ENCODE assay signal across 26 mouse cellular contexts in genomic region chr6:22825086-22825768, GRCm38 (mm10). TPM values are rescaled to one million over a fixed set of nuclear protein-coding genes. Genes with fewer than 3 reads are reported as not detected.
DNase-seq lines count a peak whose midpoint lies in the region; ATAC-seq and TF ChIP-seq lines count a peak whose summit lies in the region.
"Had no signal": no experiment of that assay in that cellular context is flagged by ENCODE, and none has a peak within 500 bp of the region (broad histone marks: within the 10 kb centered on the region; RNA-seq: fewer than 3 reads in every experiment).

No protein-coding gene starts in this region.

- H3K4me3 ChIP-seq in forebrain, embryonic 12.5 days (replicated peaks), result no peak overlapping the region
- H3K4me3 ChIP-seq in forebrain, embryonic 10.5 days, result no peak overlapping the region
- no peak overlapping the region for H3K4me3 ChIP-seq in forebrain, embryonic 15.5 days
- H3K4me3 ChIP-seq: heart, embryonic 12.5 days; heart, embryonic 15.5 days; hindbrain, embryonic 10.5 days; hindbrain, embryonic 13.5 days; intestine, embryonic 15.5 days had no signal

- no peaks in the 10 kb centered on the region for H3K4me1 ChIP-seq in forebrain, embryonic 12.5 days
- H3K4me1 ChIP-seq in forebrain, embryonic 10.5 days, result no peaks in the 10 kb centered on the region
- H3K4me1 ChIP-seq in forebrain, embryonic 15.5 days, result peaks cover 4% of the 10 kb centered on the region; the same call in 1 of the 2 replicates
- H3K4me1 ChIP-seq: heart, embryonic 12.5 days; heart, embryonic 15.5 days; hindbrain, embryonic 10.5 days; hindbrain, embryonic 13.5 days; intestine, embryonic 15.5 days had no signal

- TF ChIP-seq POLR2A in brain, embryonic 14.5 days (IDR thresholded peaks at IDR 0.05; ENCODE audit: borderline replicate concordance, extremely low read depth, insufficient read depth, insufficient read length, poor library complexity, severe bottlenecking), result no peak

- H3K36me3 ChIP-seq in forebrain, embryonic 12.5 days (replicated peaks), result no peaks in the 10 kb centered on the region
- H3K36me3 ChIP-seq in forebrain, embryonic 10.5 days (replicated peaks), result no peaks in the 10 kb centered on the region
- H3K36me3 ChIP-seq in forebrain, embryonic 15.5 days, result no peaks in the 10 kb centered on the region
- H3K36me3 ChIP-seq: heart, embryonic 12.5 days; heart, embryonic 15.5 days; hindbrain, embryonic 10.5 days; hindbrain, embryonic 13.5 days; intestine, embryonic 15.5 days had no signal

- no peak overlapping the region for H3K27ac ChIP-seq in forebrain, embryonic 12.5 days
- no peak overlapping the region for H3K27ac ChIP-seq in forebrain, embryonic 10.5 days
- peak overlapping the region; percentile 50; the same call in 1 of the 2 replicates for H3K27ac ChIP-seq in forebrain, embryonic 15.5 days (replicated peaks)
- H3K27ac ChIP-seq: heart, embryonic 15.5 days; hindbrain, embryonic 10.5 days; hindbrain, embryonic 13.5 days; intestine, embryonic 15.5 days had no signal

- WGBS in forebrain, embryonic 12.5 days, result 95% methylated on average over 1 of the region's 1 CpGs
- 91% methylated on average over 1 of the region's 1 CpGs for WGBS in forebrain, embryonic 10.5 days
- 59% methylated on average over 1 of the region's 1 CpGs for WGBS in forebrain, embryonic 15.5 days

- no peak overlapping the region for H3K9ac ChIP-seq in forebrain, embryonic 12.5 days
- no peak overlapping the region for H3K9ac ChIP-seq in forebrain, embryonic 15.5 days (replicated peaks)
- H3K9ac ChIP-seq: heart, embryonic 12.5 days; heart, embryonic 15.5 days; hindbrain, embryonic 13.5 days; intestine, embryonic 15.5 days had no signal

- H3K9me3 ChIP-seq in forebrain, embryonic 12.5 days, result no peaks in the 10 kb centered on the region
- H3K9me3 ChIP-seq in forebrain, embryonic 10.5 days, result no peaks in the 10 kb centered on the region
- H3K9me3 ChIP-seq in forebrain, embryonic 15.5 days, result no peaks in the 10 kb centered on the region
- H3K9me3 ChIP-seq: heart, embryonic 12.5 days; heart, embryonic 15.5 days; hindbrain, embryonic 10.5 days; hindbrain, embryonic 13.5 days; intestine, embryonic 15.5 days had no signal

- intact Hi-C loops in left cerebral cortex, postnatal 14 days (cut with DNase I), result no loop called here

- no peak for DNase-seq in forebrain, embryonic 10.5 days (ENCODE audit: extremely low spot score, low spot score)
- DNase-seq in brain, adult 2 months (ENCODE audit: low read depth, low spot score), result peak; percentile 36
- peak; percentile 80 for DNase-seq in brain, embryonic 14.5 days (ENCODE audit: low read depth)
- DNase-seq in testis, postnatal 14 days (ENCODE audit: low spot score), result no peak
- no peak for DNase-seq in left cerebral cortex, postnatal 14 days (ENCODE audit: low spot score in 2 of 2)
- no peak for DNase-seq in ovary, postnatal 36 days (ENCODE audit: low spot score)
- DNase-seq: cerebellum, adult 18-20 months; cerebellum, adult 9-10 months; cerebellum, postnatal 14 days; gastrocnemius, postnatal 25 days; heart, adult 18-20 months; heart, postnatal 10 days; heart, postnatal 36 days; kidney, adult 11 months had no signal

- no peak for TF ChIP-seq CTCF in brain, embryonic 14.5 days (IDR thresholded peaks at IDR 0.05; ENCODE audit: borderline replicate concordance, extremely low read depth, insufficient read depth, insufficient read length)

- H3K27me3 ChIP-seq in forebrain, embryonic 12.5 days, result no peaks in the 10 kb centered on the region
- no peaks in the 10 kb centered on the region for H3K27me3 ChIP-seq in forebrain, embryonic 10.5 days (ENCODE audit: poor library complexity, severe bottlenecking)
- H3K27me3 ChIP-seq in forebrain, embryonic 15.5 days, result no peaks in the 10 kb centered on the region
- H3K27me3 ChIP-seq: heart, embryonic 12.5 days; heart, embryonic 15.5 days; hindbrain, embryonic 13.5 days; intestine, embryonic 15.5 days had no signal

- no peak overlapping the region for H3K4me2 ChIP-seq in forebrain, embryonic 12.5 days
- no peak overlapping the region for H3K4me2 ChIP-seq in forebrain, embryonic 15.5 days (replicated peaks)
- H3K4me2 ChIP-seq: heart, embryonic 12.5 days; heart, embryonic 15.5 days; hindbrain, embryonic 13.5 days; intestine, embryonic 15.5 days had no signal

- 0 out of 2 replicates have a peak, but pooled peaks have one; percentile 20 for ATAC-seq in forebrain, embryonic 12.5 days (ENCODE audit: low FRiP score)
- ATAC-seq in forebrain, embryonic 15.5 days (replicated peaks), result peak; percentile 92
- ATAC-seq: activated CD4-positive, CD25-positive, alpha-beta regulatory T cell, adult 4 months; CD4-positive, CD25-positive, alpha-beta regulatory T cell, adult 4 months; hindbrain, embryonic 16.5 days; intestine, embryonic 15.5 days had no signal

RNA-seq across cellular contexts. Expression of gene Ptprz1, which starts 50.1 kb away (rescaled TPM):
- 102 and 115 TPM in 2 replicates for polyA plus RNA-seq in forebrain, embryonic 12.5 days (2016; fragmentation: Nextera tagmentation; extraction: Ambion mirVana)
- 52.2 and 53.1 TPM in 2 replicates for polyA plus RNA-seq in forebrain, embryonic 10.5 days (2016; fragmentation: Nextera tagmentation; extraction: Ambion mirVana)
- 110 and 128 TPM in 2 replicates for polyA plus RNA-seq in brain, embryonic 14.5 days (2012; rRNA removed)
- polyA plus RNA-seq in forebrain, embryonic 15.5 days (2015; fragmentation: Nextera tagmentation; extraction: Ambion mirVana), result 101 and 106 TPM in 2 replicates
- 100 to 1,000 TPM; 194 to 196 TPM for total RNA-seq in left cerebral cortex, postnatal 14 days (2021)
- total RNA-seq: MEL had no signal
- polyA plus RNA-seq: C2C12 had no signal

Comparison
In these comparisons a context has a peak if more than half of its experiments do, and no peak if none do; other contexts are left out.
1. DNase-seq: peak in brain, adult 2 months (single experiment) and brain, embryonic 14.5 days (single experiment); none in forebrain, embryonic 10.5 days (single experiment), testis, postnatal 14 days (single experiment), left cerebral cortex, postnatal 14 days (0 of 2) and ovary, postnatal 36 days (single experiment).